Mouse (Mus musculus) embryo, embryonic 9.5 days (tissue): ENCODE data around the gene Rnf186.

ENCODE experiments used
- DNase-seq: peaks from one replicate; pipeline ENCODE4 v3.0.0-alpha.2; 2017; ENCODE audit errors: extremely low spot score

The Rnf186 gene

DNA sequence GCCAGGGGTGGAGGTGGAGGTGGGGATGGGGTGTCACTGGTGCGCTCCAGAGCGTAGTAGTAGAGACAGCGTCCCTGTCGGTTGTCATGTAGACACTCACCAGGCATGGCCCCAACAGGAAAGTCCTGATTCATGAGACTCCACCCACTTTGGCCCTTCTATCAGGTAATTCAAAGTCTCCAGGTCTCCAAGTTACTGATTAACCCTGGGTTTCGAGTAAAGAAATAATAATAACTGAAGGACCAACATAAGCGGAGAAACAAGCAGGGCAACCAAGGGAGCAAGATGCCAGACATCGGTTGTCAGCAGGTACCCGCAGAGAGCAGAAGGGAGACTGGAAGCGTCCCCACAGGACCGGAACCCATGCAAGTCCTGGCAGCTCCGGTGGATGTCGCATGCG, at the start of gene Rnf186:
TSS of gene Rnf186 (plus strand) at position 247 of the 400 bp plus-strand sequence.
- no peak for DNase-seq

DNA sequence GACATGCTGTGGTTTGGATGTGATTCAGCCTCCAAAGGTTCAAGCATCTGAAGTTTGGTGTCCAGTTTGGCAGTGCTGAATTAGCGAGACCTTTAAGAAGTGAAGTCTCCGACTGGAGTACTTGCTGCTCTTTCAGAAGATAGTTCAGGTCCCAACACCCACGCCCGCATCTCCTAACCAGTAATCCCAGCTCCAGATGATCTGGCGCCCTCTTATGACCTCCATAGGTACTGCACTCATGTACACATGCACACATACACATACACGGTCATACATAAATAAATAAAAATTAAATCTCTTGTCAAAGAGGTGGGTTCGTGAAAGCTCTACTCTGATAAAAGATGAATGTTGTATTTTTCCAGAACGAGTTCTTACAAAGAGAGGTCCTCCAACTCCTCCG, 49.6 kb upstream of the Rnf186 start:
- no peak for DNase-seq

DNA sequence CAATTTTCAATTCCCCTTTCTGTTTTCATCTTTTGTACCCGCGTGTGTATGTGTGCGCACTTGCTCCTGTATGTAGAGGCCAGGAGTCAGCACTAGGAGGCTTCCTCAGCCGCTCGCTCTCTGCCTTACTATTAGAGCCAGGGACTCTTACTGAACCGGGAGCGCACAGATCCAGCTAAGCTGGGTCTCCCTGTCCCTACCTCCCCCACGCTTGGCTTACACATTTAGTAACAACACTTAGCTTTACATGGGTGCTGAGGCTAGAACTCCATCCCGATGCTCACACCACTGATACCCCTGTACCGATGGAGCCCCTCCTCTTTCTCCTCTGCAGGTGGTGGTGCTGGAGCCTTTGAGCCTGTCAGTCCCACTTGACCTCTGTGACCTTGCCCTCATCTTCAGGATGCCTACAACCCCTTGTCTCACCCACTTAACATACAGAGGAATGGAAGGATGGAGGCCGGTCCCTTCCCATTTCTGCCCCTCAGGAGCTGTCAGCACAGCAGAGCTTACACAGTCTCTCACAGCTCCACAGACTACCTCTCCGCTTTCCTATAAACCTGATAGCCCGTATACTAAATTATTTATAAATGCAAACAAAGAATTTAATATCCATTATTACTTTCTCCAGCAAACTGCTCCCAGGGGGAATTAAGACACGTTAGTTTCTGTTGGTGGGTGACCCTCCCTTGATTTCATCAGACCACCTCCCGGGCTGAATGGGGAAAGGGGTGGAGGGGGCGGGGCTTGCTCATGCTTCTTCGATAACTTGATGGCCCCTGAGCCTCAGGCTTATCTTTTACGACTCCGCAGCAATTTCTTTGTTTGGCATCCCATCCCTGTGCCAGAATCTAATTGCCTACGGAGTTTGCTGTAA, 45.4 kb upstream of the Rnf186 start:
- DNase-seq, result no peak

DNA sequence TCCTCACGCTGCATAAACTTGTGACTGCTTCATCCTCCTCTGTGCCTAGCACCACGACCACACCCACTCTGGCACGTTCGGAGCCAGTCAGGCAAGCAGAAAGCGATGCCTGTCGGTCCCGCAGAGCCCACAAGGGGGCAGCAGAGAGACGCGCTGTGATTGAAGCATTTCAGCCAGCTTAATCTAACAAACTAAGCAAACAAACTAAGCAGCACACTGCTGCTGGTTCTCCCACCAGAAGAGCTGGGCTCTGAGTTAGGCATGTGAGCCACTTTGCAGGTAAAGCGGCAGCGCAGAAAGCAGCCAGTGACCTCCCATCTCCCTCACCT, 44.8 kb upstream of the Rnf186 start:
- DNase-seq, result peak; percentile 92

DNA sequence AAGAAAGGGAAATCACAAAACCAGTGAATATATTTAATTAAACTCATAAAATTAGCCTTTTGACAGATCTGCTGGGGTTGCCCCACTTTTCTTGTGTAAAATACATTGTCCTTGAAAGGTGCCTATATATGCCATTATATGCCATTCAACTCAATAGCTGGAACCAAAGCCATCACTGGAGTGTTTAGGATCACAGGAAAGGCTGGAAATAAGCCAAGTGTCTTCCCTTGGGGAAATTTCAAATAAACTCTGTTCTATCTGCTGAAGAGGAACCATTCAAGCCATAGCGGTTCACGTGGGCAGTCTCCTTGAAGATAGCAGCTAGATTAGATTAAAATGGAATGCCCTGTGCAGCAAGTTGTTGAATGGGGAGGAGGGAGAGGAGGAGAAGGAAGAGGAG, 41.4 kb upstream of the Rnf186 start:
- DNase-seq, result no peak

DNA sequence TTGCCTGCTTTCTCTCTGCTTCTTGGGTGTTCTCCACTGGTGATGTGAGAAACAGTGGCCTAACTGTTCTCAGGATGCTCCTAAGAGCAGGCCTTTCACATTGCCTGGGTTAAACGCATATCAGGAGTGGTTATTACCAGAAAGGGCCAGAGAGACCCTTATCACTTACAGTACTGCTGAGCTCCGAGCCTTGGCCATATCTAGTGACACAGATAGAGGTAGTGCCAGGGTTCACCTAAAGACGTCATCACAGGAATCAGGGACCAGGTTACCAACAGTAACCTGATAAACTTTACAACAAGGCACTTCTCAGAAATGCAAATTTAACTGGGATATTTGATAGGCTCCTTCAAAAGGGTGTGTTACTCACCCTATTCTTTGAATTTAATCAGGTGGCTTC, 33.0 kb upstream of the Rnf186 start:
- DNase-seq, result no peak

DNA sequence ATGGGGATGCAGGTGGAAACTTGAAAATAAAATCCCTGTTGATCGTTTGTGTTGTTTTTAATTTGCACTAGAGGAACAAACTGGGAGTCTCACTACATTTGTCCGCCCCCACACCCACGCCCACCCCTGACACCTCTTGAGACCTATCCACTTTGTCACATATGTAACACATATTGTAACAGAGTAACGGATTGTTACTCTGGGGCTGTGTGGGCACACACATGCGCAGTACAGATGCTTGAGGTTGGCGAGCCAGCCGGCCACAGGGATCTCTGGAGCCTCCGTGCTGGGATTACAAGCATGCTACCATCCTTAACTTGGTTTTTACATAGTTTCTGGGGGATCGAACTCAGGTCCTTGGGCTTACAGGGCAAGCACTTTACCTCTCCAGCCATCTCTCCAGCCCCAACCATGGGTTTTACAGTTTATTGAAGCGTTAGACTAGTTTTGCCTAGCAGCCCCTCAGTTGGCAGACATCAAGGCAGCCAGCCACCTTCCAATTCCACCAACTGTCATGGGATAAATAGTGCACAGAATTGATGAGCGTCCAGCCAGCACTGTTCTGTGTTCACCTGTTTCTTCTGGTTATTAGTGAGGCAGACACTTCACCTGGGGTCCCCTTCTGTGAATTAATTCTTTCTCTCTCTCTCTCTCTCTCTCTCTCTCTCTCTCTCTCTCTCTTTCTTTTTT, 32.3 kb upstream of the Rnf186 start:
- DNase-seq, result no peak

DNA sequence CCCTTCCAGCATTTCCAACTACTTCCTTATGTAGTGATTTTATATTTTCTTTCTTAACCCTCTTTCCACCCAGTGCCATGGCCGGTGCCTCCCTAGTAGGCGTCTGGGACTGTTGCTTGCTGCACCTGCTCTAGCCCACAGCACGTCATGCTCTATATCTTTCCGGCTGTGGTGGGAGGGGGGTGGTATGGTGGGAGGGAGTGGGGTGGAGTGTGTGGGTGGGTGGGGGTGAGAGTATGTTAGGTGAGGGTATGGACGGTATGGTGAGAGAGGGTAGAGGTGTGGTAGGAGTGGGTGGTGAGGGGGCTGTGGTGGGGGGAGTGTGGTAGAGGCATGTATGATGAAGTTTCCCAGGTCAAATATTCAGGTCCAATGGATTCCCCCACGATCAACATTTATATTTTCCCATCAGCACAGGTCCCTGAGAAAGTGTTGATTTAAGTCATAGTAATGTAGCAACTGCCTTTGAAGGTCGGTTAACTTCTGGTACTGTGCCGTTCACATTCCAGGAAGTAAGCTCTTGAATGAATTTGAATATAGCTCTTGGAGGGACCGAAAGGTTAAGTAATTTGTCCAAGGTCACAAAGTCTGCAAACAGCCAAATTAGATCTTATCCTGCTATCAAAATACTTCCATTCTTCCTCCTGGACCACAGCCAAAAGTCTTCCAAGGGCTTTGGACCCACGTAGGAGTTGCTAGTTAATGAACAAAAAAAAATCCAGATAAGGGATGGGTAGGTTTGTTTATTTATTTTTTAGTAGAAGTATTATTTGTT, 28.2 kb upstream of the Rnf186 start:
- no peak for DNase-seq

DNA sequence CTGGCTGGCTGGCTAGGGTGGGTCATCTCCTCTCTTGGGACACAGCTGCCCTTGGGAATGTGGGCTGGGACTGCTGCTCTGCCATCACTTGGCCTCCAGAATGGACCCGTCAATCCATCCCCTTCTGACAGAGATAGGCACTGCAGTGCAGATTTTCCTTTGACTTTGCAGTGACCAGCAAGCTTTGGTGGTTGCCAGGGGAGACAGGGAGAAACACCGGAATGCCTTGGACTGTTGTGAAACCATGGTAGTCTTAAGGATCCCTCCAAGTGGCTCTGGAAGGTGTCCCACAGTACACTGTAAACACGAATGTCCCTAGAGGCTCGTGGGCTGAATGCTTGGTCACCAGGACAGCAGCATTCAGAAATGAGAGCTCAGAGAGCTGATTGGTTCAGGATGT, 27.4 kb upstream of the Rnf186 start:
- DNase-seq, result no peak

DNA sequence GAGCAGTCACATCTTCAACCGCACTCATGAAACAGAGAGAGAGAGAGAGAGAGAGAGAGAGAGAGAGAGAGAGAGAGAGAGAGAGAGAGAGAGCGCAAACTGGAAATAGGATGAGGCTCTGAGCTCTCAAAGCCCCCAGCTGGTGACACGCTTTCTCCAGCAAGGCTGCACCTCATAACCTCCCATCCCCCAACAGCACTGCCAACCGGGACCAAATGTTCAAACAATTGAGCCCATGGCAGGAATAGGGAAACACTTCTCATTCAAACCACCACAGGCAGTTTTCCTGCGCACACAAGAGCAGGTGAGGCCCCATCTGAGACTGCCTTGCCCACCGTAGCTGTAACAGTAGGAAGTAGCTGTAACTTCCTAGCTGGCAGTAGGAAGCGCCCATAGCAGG, 25.5 kb upstream of the Rnf186 start:
- DNase-seq, result no peak

DNA sequence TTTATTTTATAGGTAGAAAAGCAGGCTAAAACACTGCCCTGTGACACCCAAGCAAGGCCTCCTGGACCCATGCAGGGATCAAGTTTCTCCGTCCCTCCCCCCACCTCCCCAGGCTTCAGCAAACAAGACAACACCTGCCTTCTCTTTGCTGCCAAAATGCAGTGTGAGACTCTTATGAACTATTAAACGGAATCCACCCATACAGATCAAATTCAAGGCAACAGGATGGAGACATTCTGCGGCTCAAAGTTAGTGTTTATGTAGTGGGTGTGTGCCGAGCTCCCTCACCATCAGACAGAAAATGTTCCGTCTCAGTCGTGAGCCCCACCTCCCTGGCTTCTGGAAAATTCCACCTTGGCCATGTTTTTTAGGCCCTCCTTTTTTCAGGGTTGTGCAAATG, 24.9 kb upstream of the Rnf186 start:
- DNase-seq, result no peak

DNA sequence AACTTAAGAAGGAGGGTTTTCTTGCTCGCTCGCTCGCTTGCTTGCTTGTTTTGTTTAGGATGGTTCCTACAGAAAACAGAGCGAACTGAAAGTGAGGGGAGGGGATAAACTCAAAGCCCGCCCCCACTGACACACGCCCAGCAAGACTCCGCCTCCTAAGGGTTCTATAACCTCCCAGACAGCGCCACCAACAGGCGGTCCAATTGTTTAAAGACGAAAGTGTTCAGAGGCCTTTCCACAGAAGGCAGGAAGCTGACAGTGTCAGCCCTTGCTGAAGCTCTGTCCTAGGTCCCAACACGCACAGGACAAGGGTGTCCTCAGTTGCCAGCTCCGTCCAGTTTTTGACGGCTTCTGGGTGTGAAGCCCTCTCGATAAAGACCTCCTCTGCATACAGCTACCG, 23.2 kb upstream of the Rnf186 start:
- peak; percentile 70 for DNase-seq

DNA sequence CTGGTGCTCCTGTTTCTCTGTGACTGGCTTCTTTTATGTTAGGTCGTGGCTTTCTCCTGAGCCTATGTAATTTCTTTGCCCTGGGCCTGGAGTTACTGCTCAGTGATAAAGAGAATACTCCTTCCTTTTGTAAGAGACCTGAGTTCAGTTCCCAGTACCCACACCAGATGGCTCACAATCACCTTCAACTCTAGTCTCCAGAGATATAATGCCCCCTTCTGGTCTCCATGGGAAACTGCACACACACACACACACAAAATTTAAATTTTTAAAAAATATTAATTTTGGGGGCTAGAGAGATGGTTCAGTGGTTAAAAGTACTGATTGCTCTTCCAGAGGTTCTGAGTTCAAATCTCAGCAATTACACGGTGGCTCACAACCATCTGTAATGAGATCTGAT, 18.7 kb upstream of the Rnf186 start:
- no peak for DNase-seq

DNA sequence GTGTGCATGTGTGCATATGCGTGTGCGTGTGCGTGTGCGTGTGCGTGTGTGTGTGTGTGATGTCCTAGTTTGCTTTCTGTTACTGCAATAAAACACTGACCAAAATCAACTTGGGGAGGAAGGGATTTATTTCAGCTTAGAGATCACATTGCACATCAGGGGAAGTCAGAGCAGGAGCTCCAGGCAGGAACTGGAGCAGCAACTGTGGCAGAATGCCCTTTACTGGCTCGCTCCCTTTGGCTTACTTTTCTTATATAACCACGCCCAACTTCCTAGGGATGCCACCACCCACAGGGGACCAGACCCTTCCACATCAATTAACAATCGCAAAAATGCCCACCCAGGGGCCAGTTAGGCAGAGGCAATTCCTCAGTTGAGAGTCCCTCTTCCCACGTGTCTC, 8.3 kb upstream of the Rnf186 start:
- no peak for DNase-seq

DNA sequence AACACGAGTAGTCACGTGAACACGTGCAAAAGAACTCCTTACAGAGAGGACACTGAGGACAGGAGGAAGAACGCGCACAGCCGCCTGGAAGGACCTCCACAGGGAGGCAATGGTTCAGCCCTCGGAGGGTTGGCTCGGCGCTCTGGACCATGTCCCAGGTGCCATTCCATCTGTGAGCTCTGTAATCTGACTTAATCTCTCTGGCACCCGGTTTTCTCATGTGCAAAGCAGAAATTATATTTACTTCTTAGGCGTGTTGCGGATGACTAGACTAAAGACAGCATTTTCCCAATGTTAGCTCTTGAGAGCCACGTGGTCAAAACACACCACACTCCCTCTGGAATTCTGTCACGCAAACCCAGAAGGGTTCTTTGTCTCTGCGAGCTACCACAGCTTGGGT, 7.8 kb upstream of the Rnf186 start:
- DNase-seq, result no peak

DNA sequence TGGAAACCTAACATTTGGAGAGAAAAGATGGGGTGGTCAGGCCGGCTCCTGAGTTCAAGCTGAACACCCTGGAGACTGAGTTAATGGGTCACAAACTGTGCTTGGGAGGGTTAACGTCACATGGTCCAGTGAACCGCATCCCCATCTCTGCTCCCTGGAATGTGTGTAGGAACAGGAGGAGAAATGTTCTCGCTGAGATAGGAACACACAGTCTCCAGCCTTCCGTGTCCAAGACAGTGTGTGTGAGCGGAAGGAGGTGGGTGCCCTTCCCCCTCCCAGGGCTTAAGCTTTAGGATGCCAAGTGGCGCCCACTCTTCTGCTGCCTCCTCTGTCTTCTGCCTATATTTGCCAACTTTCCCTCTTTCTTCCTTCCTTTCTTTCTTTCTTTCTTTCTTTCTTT, 7.0 kb upstream of the Rnf186 start:
- no peak for DNase-seq

DNA sequence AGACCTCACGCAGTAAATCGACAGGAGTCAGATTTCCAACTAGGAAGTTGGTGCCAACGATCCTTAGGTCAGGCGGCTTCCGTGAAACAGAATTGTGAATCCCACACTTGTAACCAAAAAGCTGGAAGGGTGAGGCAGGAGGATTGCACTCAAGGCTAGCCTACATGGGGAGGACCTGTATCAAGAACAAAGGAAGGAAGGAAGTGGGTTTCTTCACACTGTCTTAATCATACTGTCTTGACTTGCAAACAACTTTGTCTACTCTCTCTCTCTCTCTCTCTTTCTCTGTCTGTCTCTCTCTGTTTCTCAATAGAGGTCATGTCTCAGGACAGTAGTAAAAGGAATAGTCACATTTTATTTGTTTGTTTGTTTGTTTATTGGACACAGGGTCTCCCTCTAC, 4.2 kb upstream of the Rnf186 start:
- DNase-seq, result no peak

DNA sequence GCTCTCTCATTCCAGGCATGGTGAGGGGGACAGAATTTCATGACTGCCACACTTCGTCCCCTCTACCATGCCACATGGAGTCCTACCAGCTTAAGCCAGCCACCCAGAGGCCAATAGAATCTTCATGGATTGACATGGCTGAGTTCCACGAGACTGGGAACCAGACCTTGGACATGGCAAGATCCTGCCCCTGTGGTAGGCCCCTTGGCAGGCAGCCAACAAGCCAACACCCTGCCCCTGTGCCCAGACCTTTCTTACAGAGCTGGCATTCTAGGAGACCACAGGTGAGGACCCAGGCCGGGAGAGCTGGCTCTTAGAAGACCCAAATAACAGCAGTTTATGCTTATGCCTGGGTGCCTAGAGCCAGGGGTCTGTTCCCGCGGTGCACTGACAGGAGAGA, 1.0 kb upstream of the Rnf186 start:
- no peak for DNase-seq

DNA sequence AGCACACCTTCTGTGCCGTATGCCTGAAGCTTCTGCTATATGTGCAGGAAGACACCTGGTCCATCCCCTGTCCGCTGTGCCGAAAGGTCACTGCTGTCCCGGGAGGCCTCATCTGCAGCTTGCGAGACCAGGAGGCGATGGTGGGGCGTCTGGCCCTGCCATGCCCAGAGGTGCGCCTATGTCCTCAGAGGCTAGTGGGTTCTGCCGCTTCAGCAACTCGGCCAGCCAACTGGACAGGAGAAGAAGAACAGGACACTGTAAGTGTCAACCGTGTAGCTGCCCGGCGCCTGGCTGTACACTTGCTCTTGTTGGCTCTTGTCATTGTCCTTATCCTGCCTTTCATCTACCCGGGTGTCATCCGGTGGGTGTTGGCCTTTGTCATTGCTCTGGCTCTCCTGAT, 573 bp downstream of the Rnf186 start:
- no peak for DNase-seq

DNA sequence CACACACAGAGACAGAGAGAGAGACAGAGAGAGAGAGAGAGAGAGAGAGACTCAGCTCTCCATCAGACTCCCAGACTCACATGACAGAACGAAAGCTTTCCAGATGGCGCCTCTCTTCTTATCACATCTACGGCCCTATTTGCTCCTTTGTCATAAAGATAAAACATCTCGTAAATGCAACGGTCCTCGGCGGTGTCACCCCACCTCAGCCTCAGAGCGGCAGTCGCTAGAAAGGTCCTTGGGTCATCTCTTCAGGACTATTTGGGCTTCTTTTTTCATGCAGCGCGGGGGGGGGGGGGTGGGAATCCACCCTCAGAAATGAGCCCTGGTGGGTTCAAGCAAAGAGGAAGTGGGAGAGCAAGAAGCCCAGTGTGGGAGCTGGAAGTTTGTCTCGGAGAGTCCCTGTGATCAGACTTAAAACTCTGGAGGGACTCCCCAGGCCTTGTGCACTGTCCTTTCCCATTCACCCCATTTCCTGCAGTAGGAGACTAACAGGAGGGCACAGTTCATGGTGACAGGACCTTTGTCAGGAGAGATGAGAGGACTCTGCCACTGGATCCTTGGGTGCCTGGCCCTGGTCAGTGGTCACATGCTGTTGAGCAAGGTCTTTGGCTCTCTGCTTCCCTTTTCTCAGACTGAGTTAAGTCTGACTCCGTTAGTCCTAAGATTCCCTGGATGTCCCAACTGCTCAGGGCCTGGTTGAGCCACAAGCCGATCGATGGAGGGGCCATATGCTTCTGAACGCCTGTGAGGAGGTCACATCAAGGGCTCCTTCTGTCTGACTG, 2.1 kb downstream of the Rnf186 start:
- DNase-seq, result no peak

DNA sequence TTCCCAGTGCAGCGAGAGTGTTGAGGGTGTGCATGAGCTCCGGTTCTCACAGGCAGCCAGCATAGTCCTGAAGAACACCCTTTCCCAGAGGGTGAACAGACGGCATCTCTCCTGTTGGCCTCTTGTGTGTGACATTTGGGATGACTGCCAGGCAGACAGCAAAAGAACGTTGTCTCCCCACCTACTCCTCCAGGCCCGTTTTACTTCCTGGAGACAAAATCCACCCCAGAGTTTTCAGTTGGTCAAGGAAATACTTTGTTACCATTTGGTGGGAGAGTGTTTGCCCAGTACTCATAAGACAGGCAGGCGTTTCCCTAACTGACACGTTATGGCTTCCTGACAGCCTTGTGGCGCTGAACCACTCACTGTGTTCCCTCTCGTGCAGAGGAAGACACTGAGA, 2.8 kb downstream of the Rnf186 start:
- no peak for DNase-seq

DNA sequence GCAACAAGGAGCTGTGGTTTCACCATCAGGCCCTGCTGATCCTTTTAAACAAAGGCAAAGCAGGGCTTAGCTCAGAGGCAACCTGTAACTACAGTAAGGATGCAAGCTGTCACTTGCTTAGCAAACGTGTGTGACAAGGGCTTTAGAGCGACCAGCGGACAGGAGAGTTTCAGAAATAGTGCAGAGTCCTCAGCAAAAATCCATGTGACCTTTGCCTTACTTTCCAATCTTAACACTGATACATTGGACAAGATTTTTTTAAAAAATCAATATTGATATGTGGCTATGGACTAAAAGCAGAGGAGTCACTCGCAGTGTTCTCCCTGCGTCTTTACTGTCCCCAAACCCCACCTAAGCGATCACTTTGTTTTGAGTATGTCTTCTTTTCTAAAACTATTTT, 4.5 kb downstream of the Rnf186 start:
- no peak for DNase-seq
